Mouse (Mus musculus) intestine, embryonic 14.5 days (tissue): ENCODE results near the gene Esr2. TPM values are rescaled to one million over a fixed set of nuclear protein-coding genes. Genes with fewer than 3 reads are reported as not detected.

Experiments used
- ATAC-seq: fragments of 200-750 bp; cut with Nextera tagmentation; replicated peaks from 2 replicates; pipeline ENCODE4 v1.8.0; 2017; ENCODE audit warnings: low read depth, moderate number of reproducible peaks, moderate TSS enrichment, moderate library complexity; ENCODE audit not compliant: low FRiP score, low TSS enrichment
- DNase-seq: peaks from one replicate; pipeline ENCODE4 v3.0.0-alpha.2; 2018; ENCODE audit warnings: low spot score
- H3K27ac ChIP-seq: fragments of 300-500 bp; sonication (generic); 2 replicates; pipeline ENCODE4 v1.5.1; 2014; ENCODE audit warnings: low read depth, mild to moderate bottlenecking, control low read depth
- H3K27me3 ChIP-seq: fragments of 300-500 bp; sonication (generic); replicated peaks from 2 replicates; pipeline ENCODE4 v1.6.1; 2014; ENCODE audit warnings: low read length, control low read depth; ENCODE audit not compliant: control insufficient read depth, insufficient read depth
- H3K36me3 ChIP-seq: fragments of 300-500 bp; sonication (generic); 2 replicates; pipeline ENCODE4 v1.6.1; 2014; ENCODE audit warnings: low read length, control low read depth; ENCODE audit not compliant: control insufficient read depth, insufficient read depth
- H3K4me1 ChIP-seq: fragments of 300-500 bp; sonication (generic); replicated peaks from 2 replicates; pipeline ENCODE4 v1.6.1; 2014; ENCODE audit warnings: low read length, control low read depth, mixed read lengths; ENCODE audit not compliant: control insufficient read depth, insufficient read depth
- H3K4me2 ChIP-seq: fragments of 300-500 bp; sonication (generic); 2 replicates; pipeline ENCODE4 v1.6.1; 2014; ENCODE audit warnings: low read length
- H3K4me3 ChIP-seq: fragments of 300-500 bp; sonication (generic); 2 replicates; pipeline ENCODE4 v1.5.1; 2014; ENCODE audit warnings: low read depth, low read length, control low read depth, mixed read lengths
- H3K9ac ChIP-seq: fragments of 300-500 bp; sonication (generic); 2 replicates; pipeline ENCODE4 v1.6.1; 2014; ENCODE audit warnings: mild to moderate bottlenecking, low read length
- H3K9me3 ChIP-seq: fragments of 300-500 bp; sonication (generic); 2 replicates; pipeline ENCODE4 v1.6.1; 2016; ENCODE audit warnings: low read length, control low read depth; ENCODE audit not compliant: control insufficient read depth
- WGBS: fragments of 180-500 bp; shearing (Covaris S2); extraction: QIAGEN DNeasy Blood & Tissue Kit; methylation state at CpG from one replicate; pipeline ENCODE4 v1.1.7; 2014; 5-methylcytosine and 5-hydroxymethylcytosine counted together
- polyA plus RNA-seq: library from polyadenylated mRNA; unstranded; fragments of >200 nt; fragmentation: Nextera tagmentation; extraction: Ambion mirVana; gene quantifications from 2 replicates; pipeline ENCODE4 v1.2.1, GENCODE M21; 2014

Esr2 gene
- polyA plus RNA-seq, 1 experiment from 2014 or later: not detected

DNA sequence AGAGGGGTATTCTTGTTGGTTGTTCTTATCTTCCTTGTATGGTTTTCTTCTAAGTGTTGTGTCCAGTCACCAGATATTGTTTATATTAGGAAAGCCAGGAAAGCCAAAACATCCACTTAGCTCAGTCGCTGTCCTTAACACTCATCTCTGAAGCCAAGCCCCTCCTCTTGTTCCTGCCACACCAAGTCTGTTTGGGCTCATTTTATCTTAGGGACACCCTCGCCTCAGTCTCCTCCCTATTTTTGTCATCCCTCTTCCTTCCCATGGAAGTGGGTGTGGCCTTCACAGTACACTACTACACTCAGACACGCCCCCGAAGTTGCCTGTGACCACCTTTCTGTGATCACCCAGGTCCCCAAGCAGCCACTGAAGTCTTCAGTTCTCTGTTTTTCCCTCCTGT, 44.5 kb downstream of the Esr2 start:
- WGBS: 63% methylated on average over 4 of the region's 4 CpGs
- H3K27me3 ChIP-seq: no peaks in the 10 kb centered on the region
- H3K27ac ChIP-seq: no peak overlapping the region
- H3K4me3 ChIP-seq: no peak overlapping the region
- H3K9me3 ChIP-seq: no peaks in the 10 kb centered on the region
- H3K9ac ChIP-seq: no peak overlapping the region
- no peak for DNase-seq
- no peaks in the 10 kb centered on the region for H3K36me3 ChIP-seq
- no peak for ATAC-seq
- no peaks in the 10 kb centered on the region for H3K4me1 ChIP-seq
- no peak overlapping the region for H3K4me2 ChIP-seq

DNA sequence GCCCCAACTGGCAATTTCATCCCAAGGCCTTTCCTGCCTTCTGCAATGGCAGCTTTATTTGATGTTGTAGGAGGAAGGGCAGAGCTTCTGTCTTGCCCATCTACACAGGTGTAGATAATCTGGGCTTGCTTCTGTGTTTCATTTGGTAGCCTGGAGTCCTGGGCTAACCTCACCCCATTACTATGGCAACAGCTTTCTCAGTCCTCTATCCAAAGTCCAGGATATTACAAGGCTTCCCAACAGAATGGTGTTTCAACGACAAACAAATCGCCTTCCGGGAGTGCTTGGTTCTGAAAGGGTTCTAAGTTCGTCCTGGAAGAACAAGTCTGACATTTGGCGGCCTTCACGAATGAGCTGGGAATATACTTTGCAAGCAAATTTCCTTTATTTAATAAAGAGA, 46.2 kb downstream of the Esr2 start:
- Histone ChIP-seq H3K4me1 (no peaks in the 10 kb centered on the region), H3K9me3 (no peaks in the 10 kb centered on the region), H3K27me3 (no peaks in the 10 kb centered on the region), H3K27ac (no peak overlapping the region), H3K36me3 (no peaks in the 10 kb centered on the region), H3K4me2 (no peak overlapping the region), H3K4me3 (no peak overlapping the region), H3K9ac (no peak overlapping the region)
- WGBS: 78% methylated on average over 6 of the region's 6 CpGs
- ATAC-seq: no peak
- no peak for DNase-seq

DNA sequence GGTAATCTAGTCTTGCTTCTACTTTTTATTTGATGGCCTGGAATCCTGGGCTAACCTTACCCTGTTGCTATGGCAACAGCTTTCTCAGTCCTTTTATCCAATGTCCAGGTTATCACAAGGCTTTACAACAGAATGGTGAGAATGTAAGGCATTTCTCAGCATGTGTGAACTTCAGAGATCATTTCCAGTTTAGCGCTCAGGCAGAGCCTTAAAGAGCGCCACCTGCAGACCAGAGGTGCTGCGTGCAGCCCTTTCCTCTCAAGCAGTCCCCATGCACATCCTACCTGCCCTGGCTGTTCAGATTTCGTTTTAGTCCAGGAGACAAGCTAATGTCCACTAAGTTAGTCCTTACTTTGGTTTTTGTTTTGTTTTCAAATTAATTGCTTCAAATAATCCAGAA, 46.8 kb downstream of the Esr2 start:
- Histone ChIP-seq H3K4me3 (no peak overlapping the region), H3K9ac (no peak overlapping the region), H3K27me3 (no peaks in the 10 kb centered on the region), H3K27ac (no peak overlapping the region), H3K4me2 (no peak overlapping the region), H3K36me3 (no peaks in the 10 kb centered on the region), H3K4me1 (no peaks in the 10 kb centered on the region), H3K9me3 (no peaks in the 10 kb centered on the region)
- ATAC-seq (no peak), DNase-seq (no peak)
- 25% methylated on average over 4 of the region's 4 CpGs for WGBS

DNA sequence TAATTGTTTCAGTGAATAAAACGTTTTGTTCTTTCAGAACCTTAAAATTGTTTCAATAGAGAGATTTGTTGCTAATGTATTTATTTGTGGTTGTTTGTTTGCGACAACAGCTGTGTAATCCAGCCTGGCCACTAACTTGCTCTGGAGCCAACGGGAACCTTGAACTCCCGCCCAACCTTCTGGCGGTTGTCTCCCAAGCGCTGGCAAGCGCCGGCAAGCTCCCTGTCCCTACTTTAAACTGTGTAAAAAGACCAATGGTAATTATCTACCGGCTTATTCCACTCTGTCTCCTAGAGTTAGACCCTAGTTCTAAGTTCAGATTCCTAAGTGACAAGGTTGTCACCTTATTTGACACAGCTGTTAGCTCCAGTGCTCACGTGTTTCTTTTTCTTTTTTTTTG, 48.2 kb downstream of the Esr2 start:
- Histone ChIP-seq H3K27ac (no peak overlapping the region), H3K4me2 (no peak overlapping the region), H3K4me1 (no peaks in the 10 kb centered on the region), H3K36me3 (no peaks in the 10 kb centered on the region), H3K9me3 (no peaks in the 10 kb centered on the region), H3K4me3 (no peak overlapping the region), H3K9ac (no peak overlapping the region), H3K27me3 (no peaks in the 10 kb centered on the region)
- DNase-seq (no peak), ATAC-seq (no peak)
- WGBS: 88% methylated on average over 10 of the region's 10 CpGs

DNA sequence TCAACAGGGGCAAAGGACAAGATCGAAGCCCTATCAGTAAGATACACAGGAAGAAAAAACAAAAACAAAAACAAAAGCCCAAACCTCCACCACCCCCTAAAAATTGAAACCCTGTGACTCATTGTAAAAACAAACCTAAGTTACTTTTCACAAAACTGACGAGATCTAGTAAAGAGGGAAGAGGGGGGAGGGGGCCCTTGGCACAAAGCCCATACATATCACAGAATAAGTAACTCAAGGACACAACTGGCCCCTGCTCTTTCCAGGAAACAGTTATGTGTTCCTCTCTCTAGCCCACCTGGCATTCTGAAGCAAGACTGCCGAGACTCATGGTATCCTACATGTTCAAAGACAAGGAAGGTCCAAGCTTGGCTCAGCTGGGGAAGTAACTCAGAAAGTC, 48.8 kb downstream of the Esr2 start:
- Histone ChIP-seq H3K9me3 (no peaks in the 10 kb centered on the region), H3K4me1 (no peaks in the 10 kb centered on the region), H3K4me3 (no peak overlapping the region), H3K27me3 (no peaks in the 10 kb centered on the region), H3K36me3 (no peaks in the 10 kb centered on the region), H3K9ac (no peak overlapping the region), H3K27ac (no peak overlapping the region), H3K4me2 (no peak overlapping the region)
- ATAC-seq: no peak
- 67% methylated on average over 3 of the region's 3 CpGs for WGBS
- no peak for DNase-seq

DNA sequence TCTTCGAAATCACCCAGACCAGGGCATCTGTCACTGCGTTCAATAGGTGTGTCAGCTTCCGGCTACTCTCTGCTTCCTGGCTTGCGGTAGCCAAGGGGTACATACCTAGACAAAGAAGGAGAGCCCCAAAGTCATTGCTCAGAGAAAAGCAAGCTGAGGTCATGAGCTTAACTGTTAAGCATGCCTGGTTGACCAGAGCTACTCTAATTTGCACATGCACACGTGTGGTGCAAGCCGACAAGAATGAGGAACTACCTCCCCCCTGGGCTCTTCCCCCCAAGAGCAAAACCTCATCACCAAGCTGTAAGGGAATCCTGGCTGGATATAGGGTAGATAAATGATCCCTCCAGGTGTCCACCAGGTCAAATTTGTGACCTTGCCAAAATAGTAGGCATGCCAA, 53.8 kb downstream of the Esr2 start:
- no peak for ATAC-seq
- Histone ChIP-seq H3K9ac (no peak overlapping the region), H3K27ac (no peak overlapping the region), H3K4me1 (no peaks in the 10 kb centered on the region), H3K4me2 (no peak overlapping the region), H3K27me3 (no peaks in the 10 kb centered on the region), H3K9me3 (no peaks in the 10 kb centered on the region), H3K4me3 (no peak overlapping the region), H3K36me3 (no peaks in the 10 kb centered on the region)
- no peak for DNase-seq
- 88% methylated on average over 6 of the region's 6 CpGs for WGBS

DNA sequence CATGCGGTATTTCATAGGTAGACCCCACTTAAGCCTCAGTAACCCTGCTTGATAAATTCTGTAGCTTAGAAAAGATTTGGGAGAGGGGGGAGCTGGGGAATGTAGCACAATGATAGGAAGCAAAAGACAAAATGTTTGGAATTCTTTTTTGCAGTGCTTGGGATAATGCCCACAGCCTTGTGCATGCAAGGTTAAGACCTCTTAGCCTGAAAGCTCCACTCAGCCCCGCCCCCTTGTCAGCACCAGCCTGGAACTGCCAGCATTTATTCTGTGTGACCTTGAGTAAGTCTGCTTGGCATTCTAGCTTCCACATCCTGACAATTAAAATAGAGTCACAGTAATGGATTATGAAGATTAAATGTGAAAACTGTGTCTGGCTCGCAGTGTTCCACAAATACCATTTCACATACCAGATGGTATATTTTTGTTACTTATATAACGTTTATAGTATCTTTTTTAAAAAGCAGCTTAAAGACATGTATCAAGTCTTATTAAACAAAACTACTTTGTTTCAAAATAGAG, 59.4 kb downstream of the Esr2 start:
- DNase-seq (no peak), ATAC-seq (no peak)
- H3K27me3 ChIP-seq: no peaks in the 10 kb centered on the region
- H3K9ac ChIP-seq: no peak overlapping the region
- H3K36me3 ChIP-seq: no peaks in the 10 kb centered on the region
- H3K4me3 ChIP-seq: no peak overlapping the region
- 59% methylated on average over 4 of the region's 4 CpGs for WGBS
- H3K9me3 ChIP-seq: no peaks in the 10 kb centered on the region
- H3K4me1 ChIP-seq: no peaks in the 10 kb centered on the region
- no peak overlapping the region for H3K27ac ChIP-seq
- no peak overlapping the region for H3K4me2 ChIP-seq

DNA sequence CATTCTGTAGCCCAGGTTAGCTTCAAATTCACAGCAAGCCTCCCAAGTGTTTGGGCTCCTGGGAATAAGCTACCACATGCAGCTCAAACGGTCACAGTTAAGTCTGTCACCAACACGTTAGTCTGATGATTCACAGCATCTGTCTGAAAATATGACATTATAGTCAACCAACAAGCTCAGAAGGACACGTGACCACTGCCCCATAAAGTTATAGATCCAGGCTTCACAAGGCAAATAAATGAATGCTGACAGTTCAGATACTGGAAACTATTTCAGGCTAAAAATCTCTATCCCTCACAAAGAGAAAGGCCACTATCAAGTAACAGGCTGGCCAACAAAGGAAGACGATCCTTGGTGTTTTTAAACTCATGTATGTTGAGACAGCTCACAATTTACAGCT, 60.5 kb downstream of the Esr2 start:
- Histone ChIP-seq H3K9ac (no peak overlapping the region), H3K4me2 (no peak overlapping the region), H3K4me1 (no peaks in the 10 kb centered on the region), H3K27me3 (no peaks in the 10 kb centered on the region), H3K27ac (no peak overlapping the region), H3K9me3 (no peaks in the 10 kb centered on the region), H3K36me3 (no peaks in the 10 kb centered on the region), H3K4me3 (no peak overlapping the region)
- WGBS: 69% methylated on average over 4 of the region's 4 CpGs
- ATAC-seq: no peak
- DNase-seq: no peak

DNA sequence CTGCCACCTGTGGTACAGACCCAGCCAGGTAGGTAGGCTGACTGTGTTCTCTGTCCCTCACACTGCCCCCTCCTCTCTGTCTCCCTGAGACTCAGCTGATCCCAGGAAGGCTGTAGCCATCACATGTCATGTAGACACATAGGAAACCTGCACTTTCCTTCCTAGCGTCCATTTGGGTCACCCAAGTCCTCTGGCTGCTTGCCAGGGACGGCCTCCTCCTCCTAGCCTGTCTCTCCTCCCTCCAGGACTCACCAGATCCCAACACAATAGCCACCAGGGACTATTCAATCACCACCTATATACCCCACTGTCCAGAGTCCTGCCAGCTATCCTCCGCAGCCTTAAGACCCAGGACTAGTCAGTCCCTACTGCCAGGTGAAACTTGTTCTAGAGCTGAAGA, 66.0 kb downstream of the Esr2 start:
- Histone ChIP-seq H3K4me3 (no peak overlapping the region), H3K27me3 (no peaks in the 10 kb centered on the region), H3K36me3 (peaks cover 27% of the 10 kb centered on the region), H3K9ac (no peak overlapping the region), H3K4me1 (no peaks in the 10 kb centered on the region), H3K9me3 (no peaks in the 10 kb centered on the region), H3K27ac (no peak overlapping the region), H3K4me2 (no peak overlapping the region)
- ATAC-seq (no peak), DNase-seq (no peak)
- 83% methylated on average over 3 of the region's 3 CpGs for WGBS
